Mouse (Mus musculus): ENCODE measurements around the gene Map3k3.

DNA sequence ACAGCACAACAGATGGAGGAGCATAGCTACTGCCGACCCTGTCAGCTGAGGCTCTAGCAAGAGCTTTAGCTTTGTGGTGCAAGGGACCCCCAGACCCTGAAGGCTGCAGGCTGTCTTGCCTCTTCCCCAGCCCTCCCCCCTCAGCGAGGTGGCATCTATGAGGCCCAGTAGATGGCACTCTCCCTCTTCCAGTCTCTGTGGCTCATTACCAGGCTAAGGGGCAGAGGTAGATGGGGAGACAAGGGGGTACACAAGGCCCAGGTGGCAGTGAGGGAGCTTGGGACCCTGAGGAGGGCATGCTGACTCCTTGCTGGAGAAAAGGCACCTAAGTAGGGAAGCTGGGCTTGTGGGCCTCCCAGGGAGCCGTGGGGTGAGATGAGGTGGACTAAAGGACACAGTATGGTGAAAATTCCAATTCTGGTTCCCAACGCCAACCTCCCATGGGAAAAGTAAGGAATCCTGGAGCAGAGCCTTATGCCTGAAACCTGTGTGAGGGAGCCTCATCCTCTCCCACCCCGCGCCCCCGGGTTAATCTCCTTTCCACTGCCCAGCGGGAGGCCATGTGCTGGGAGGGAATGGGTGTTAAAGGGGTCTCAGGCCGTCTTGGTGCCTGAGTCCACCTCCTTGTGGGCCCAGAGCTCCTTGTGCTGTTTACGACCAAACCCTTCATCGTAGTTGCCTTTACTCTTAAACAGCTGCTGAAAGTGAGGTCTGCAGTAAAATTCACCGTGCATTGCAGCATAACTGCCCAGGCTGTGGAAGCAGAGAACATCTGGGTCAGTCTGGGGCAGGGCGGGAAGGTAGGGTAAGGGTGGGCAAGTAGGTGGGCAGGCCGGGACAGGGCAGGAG, 73.9 kb downstream of the Map3k3 start:
- peak; percentile 78 for TF ChIP-seq CTCF (IDR thresholded peaks at IDR 0.05; ENCODE audit: low read depth)
- no peak for TF ChIP-seq EP300 (IDR thresholded peaks at IDR 0.05; ENCODE audit: low read depth)
